Mouse (Mus musculus) A20 (cell line): ENCODE data around the gene Scn9a.

ENCODE experiments used
- DNase-seq: peaks from one replicate; pipeline ENCODE4 v3.0.0-alpha.2; 2011; ENCODE audit warnings: low read depth, low spot score

Gene Scn9a

DNA sequence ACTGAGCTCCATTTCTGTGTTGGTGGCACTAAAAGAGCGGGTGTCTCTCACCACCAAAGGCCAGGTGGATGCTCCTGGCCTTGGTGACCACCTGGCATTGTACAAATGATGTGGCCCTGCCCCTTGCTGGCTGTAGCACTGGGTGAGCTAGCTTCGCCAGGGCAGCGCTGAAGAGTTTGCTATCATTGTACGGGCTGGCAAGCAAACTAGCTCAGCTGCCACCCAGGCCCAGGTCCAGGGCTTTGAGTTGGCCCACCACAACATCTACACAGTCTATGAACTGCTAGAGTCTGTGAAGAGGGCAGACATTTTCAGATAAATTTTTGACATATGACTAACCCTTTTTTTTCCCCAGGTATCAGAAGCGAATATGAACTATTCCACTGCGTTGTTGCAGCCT, 170.8 kb downstream of the Scn9a start:
- DNase-seq: no peak

DNA sequence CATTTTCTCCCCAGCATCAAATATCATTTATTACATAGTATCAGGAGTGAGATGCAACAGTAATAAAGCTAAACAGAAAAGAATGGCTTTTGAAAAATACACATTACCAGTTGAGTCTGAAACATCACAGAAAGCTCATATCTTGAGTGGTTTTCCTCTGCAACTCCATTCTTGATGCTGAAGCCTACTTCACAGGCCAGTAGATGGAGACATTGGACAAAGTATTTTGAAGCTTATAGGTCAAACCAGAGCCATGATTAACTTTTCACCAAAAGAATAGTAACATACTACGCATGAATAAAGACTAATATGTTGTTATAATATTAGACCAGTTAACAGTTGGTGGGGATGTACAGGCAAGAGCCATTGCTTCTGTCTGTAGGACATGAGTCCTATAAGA, 172.3 kb downstream of the Scn9a start:
- DNase-seq: no peak

DNA sequence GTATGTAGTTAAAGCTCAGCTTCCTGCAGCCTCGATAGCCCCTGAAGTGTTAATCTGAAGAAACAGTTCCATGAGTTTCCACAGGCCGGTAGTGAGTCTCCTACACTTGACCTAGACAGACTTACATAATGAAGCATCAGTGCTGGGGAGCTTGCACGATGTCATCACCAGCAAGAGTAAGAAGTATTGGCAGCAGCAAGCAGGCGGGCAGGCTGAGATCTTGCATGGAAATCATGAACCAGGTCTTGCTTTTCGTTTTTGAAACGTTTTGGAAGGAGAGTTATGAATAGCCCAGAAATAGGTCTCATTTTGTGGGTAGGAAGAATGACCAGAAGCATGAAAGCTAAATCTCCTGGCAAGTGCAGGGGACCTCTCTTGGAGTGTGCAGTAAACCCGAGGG, 194.1 kb downstream of the Scn9a start, which contains the start of gene Scn1a:
Gene Scn1a (minus strand): TSS at position 130 of the 400 bp plus-strand sequence.
- DNase-seq: no peak

DNA sequence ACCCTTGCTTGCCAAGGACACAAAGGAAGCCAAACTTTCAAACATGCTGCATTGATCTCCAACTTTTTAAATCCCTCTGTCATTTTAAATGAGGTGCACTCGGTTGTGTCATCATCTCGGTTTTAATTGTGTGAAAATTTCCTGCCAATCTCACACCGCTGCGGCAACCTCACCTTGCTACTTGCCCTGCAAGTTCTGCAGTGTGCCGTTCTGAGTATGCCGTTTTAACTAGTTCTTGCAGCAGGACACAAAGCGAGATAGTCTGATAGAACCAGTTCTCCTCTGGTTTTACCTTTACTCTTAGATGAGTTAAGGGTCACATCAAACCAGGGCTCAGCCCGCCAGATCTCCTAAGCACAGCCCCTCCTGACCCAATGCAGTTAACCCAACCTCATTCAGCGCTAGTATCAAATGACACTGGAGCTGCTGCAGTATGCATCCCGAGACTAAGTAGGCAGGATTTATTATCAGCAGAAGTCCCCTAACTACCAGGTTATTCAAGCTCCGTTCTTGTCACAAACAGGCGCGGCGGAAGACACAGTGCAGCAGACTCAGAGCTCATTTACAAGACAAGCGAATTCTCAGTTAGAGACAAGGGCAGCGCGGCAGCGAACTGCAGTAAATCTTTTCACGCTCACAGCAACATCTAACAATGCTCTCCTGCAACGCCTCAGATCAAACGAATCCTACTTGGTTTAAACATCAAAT, 194.8 kb downstream of the Scn9a start:
- no peak for DNase-seq

DNA sequence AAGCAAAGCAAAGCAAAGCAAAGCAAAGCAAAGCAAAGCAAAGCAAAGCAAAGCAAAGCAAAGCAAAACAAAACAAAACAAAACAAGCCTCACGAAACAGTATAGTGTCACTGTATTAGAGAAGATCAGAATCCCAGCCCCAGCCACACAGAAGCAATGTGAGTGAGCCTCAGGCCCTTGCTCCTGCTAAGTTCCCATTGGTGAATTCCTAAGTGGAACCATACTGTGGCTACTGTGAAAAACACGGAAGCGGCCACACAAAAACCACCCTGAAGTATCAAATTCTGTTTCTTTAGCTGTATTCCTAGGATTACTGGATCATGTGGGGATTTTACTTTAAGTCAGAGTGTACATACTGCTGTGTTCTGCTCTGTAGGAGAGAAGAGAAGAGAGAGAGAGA, 198.5 kb downstream of the Scn9a start:
- DNase-seq: no peak
